Mouse (Mus musculus) lung, postnatal 0 days (tissue): ENCODE data around the gene Rgs9bp.

ENCODE experiments used
- CTCF ChIP-seq: IDR thresholded peaks from 2 replicates; pipeline ENCODE4 v1.5.1; 2016; ENCODE audit warnings: antibody characterized with exemption, mild to moderate bottlenecking
- EP300 ChIP-seq: IDR thresholded peaks from 2 replicates; pipeline ENCODE4 v1.6.1; 2016; ENCODE audit warnings: antibody characterized with exemption, mild to moderate bottlenecking, control low read depth

GRCm38 (mm10) chr7:35583476-35584025 is 1.8 kb downstream of the Rgs9bp start:
- TF ChIP-seq CTCF (no peak), EP300 (no peak)
